Mouse (Mus musculus) small intestine, adult 2 months (tissue): ENCODE data around the gene Hspa4l. TPM values are rescaled to one million over a fixed set of nuclear protein-coding genes. Genes with fewer than 3 reads are reported as not detected.
"Not testable (repeated sequence)": the region's sequence is repeated elsewhere in the genome, so short reads cannot be mapped to it uniquely, and the experiment has no call there.

Experiments
- H3K27ac ChIP-seq: fragments of 200-500 bp; 2 replicates; pipeline ENCODE4 v1.5.1; 2012; ENCODE audit warnings: low read depth, low read length, control low read depth, inconsistent platforms; ENCODE audit not compliant: insufficient read depth
- H3K27me3 ChIP-seq: fragments of 200-500 bp; 2 replicates; pipeline ENCODE4 v1.6.1; 2012; ENCODE audit warnings: mild to moderate bottlenecking, moderate library complexity, low read length, inconsistent platforms; ENCODE audit not compliant: control insufficient read depth, insufficient read depth
- H3K36me3 ChIP-seq: fragments of 200-500 bp; 2 replicates; pipeline ENCODE4 v1.6.1; 2012; ENCODE audit warnings: mild to moderate bottlenecking, low read length, control low read depth, inconsistent platforms; ENCODE audit not compliant: control insufficient read depth, insufficient read depth
- H3K4me1 ChIP-seq: fragments of 200-500 bp; 2 replicates; pipeline ENCODE4 v1.6.1; 2012; ENCODE audit warnings: low read length, inconsistent platforms, mixed read lengths; ENCODE audit not compliant: control insufficient read depth, insufficient read depth, insufficient read length
- H3K4me3 ChIP-seq: fragments of 200-500 bp; 2 replicates; pipeline ENCODE4 v1.5.1; 2012; ENCODE audit warnings: low read depth, mild to moderate bottlenecking, control low read depth, inconsistent platforms, low read length, moderate library complexity
- CTCF ChIP-seq: fragments of 200-500 bp; IDR thresholded peaks from 2 replicates; pipeline ENCODE4 v1.5.1; 2012; ENCODE audit warnings: low read depth, mild to moderate bottlenecking, control low read depth, inconsistent platforms, low read length, moderate library complexity, mixed read lengths; ENCODE audit not compliant: insufficient replicate concordance, insufficient read length; ENCODE audit errors: extremely low read depth
- POLR2A ChIP-seq: fragments of 200-500 bp; IDR thresholded peaks from 2 replicates; pipeline ENCODE4 v1.6.1; 2012; ENCODE audit warnings: low read depth, mild to moderate bottlenecking, control low read depth, inconsistent platforms, low read length, moderate library complexity
- WGBS: fragments of 180-500 bp; shearing (Covaris S2); methylation state at CpG from one replicate; pipeline ENCODE4 v1.1.7; 2018; 5-methylcytosine and 5-hydroxymethylcytosine counted together
- polyA plus RNA-seq: library from polyadenylated mRNA; depleted of rRNA; stranded (reverse); fragments of >200 nt; gene quantifications from 2 replicates; pipeline ENCODE4 v1.2.3, GENCODE M21; 2012

Hspa4l gene
- polyA plus RNA-seq, 1 experiment = 10.6 TPM

DNA sequence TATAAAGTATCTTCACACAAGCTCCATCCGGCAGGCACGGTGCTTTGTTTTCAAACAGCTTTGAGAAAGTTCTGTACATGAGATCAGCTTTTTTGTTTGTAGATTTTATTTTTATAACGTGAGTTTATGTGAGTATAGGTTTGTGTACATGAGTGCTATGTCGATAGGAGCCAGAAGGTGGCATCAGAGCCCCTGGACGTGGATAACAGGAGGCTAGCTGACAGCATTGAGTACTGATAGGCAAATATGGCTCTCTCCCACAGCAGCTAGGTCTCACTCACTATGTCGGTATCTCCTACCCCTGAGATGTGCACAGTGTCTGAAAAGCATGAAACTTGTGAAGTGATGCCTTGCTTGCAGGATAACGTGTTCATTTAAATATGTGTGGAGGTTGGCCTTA, 54.2 kb downstream of the Hspa4l start:
- Histone ChIP-seq H3K27me3 (no peaks in the 10 kb centered on the region), H3K27ac (no peak overlapping the region), H3K4me3 (no peak overlapping the region), H3K36me3 (no peaks in the 10 kb centered on the region), H3K4me1 (no peaks in the 10 kb centered on the region; the same call in 1 of the 2 replicates)
- no peak for TF ChIP-seq POLR2A
- TF ChIP-seq CTCF = peak; percentile 67; the same call in 1 of the 2 replicates
- WGBS = 39% methylated on average over 7 of the region's 7 CpGs

DNA sequence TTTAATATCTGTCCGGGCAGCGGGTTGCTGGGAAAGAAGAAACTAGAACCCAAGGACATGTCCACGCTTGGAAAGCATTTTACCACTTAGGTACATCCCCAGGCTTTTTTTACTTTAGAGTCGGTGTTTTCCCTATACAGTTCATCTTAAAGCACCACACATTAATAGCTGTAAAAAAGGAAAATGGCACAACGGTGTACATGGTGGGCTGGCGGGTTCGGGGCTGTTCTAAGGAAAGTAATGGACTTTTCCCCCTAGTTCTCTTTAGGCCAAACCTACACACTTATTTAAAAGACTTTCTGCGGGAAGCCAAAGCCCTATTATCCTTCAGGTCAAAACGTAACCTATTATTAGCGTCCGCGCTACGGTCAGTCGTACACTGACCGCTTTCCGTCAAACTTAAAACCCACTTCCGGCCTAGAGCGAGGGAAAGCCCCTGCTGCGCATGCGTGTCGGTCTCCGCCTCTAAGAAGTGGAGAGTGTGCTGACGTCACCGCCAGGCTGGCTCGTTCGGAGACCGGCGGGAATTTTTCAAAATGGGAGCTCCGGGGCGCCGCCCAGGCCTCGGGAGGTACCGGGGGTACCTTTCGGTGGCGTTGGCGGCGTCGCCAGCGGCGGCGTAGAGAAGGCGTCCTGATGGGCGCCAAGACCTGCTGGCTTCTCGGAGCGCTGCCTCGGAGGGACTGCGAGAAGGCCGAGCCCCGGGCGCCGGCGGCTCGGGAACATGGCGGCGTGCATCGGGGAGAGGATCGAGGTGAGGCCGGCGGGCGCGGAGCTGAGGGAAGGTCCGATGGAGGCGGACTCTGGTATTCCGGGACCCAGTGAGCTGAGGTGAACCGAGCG, 55.5 kb downstream of the Hspa4l start, which contains the start of gene Plk4:
Gene Plk4, plus strand, starts transcription at position 490 of the 843 bp plus-strand sequence.
- no peaks in the 10 kb centered on the region for H3K27me3 ChIP-seq
- no peaks in the 10 kb centered on the region for H3K36me3 ChIP-seq
- peak within 1 kb of the TSS; percentile 82 for H3K4me3 ChIP-seq
- 0 out of 2 replicates have a peak within 1 kb of the TSS, but pooled peaks have one; percentile 5 for H3K27ac ChIP-seq
- 2% methylated on average over 66 of the region's 66 CpGs for WGBS
- H3K4me1 ChIP-seq = no peaks in the 10 kb centered on the region; the same call in 1 of the 2 replicates
- TF ChIP-seq POLR2A (peak; percentile 35; the same call in 1 of the 2 replicates), CTCF (no peak)

DNA sequence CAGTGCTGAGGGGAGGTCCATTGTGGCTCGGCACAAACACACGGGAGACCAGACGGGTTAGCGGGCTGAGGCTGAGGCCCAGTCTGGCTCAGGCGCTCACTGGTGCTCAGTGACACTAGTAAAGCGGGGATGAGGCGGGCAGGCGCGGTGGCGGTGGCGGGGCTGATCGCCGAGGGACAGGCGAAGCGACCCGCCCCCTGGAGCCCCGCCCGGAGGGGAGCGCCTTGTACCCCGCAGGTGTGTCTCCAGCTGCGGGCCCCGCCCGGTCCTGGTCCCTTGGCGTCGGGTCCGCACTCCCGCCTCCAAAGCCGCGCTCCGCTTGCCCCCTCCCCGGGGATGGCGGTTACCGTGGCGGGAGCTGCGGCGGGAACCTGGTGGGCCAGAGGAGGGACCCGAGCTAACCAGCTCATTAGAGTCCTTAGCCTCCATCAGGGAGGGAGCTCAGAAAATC, 56.1 kb downstream of the Hspa4l start:
- no peaks in the 10 kb centered on the region; the same call in 1 of the 2 replicates for H3K4me1 ChIP-seq
- H3K27me3 ChIP-seq = no peaks in the 10 kb centered on the region
- no peak for TF ChIP-seq POLR2A
- TF ChIP-seq CTCF = no peak
- H3K36me3 ChIP-seq = peaks cover 4% of the 10 kb centered on the region; the same call in 1 of the 2 replicates
- H3K4me3 ChIP-seq = peak overlapping the region; percentile 82
- H3K27ac ChIP-seq = 0 out of 2 replicates have a peak overlapping the region, but pooled peaks have one; percentile 5
- WGBS = under 1% methylated on average over 37 of the region's 37 CpGs

DNA sequence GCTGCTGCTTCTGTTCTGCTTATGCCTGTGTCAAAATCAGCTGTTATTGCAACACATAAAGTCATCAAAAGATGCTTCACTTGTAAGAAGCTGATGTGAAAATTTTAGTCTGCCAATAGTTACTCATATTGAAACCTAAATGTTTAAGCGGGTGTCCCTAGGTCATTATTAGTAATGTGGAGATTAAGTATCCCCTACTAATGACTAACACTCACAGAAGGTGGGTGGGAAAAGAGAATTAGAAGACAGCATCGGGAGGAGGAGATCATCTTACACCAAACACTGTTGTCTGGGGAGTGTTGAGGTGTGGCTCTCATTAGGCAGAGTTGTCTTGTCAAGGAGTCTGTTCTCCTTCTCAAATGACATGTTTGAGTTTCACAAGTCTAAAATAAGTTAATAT, 62.6 kb downstream of the Hspa4l start:
- Histone ChIP-seq H3K36me3 (peaks cover 24% of the 10 kb centered on the region), H3K27me3 (no peaks in the 10 kb centered on the region), H3K4me1 (no peaks in the 10 kb centered on the region), H3K4me3 (no peak overlapping the region), H3K27ac (no peak overlapping the region)
- 78% methylated on average over 2 of the region's 2 CpGs for WGBS
- TF ChIP-seq CTCF = no peak
- no peak for TF ChIP-seq POLR2A

DNA sequence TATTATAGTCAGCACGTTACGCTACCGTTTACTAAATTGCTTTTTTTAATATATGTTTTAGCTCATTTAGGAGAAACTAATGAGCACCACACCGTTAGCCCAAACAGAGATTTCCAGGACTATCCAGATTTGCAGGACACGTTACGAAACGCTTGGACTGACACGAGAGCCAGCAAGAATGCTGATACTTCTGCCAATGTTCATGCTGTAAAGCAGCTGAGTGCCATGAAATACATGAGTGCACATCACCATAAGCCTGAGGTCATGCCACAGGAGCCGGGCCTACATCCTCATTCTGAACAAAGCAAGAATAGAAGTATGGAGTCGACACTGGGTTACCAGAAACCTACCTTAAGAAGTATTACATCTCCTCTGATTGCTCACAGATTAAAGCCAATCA, 64.4 kb downstream of the Hspa4l start:
- H3K27ac ChIP-seq = no peak overlapping the region
- WGBS = 96% methylated on average over 10 of the region's 10 CpGs
- no peak for TF ChIP-seq CTCF
- no peak for TF ChIP-seq POLR2A
- H3K27me3 ChIP-seq = no peaks in the 10 kb centered on the region
- H3K4me1 ChIP-seq = no peaks in the 10 kb centered on the region
- peaks cover 32% of the 10 kb centered on the region for H3K36me3 ChIP-seq
- no peak overlapping the region for H3K4me3 ChIP-seq

- no peaks in the 10 kb centered on the region for H3K4me1 ChIP-seq
- H3K27ac ChIP-seq = no peak overlapping the region
- WGBS = 84% methylated on average over 2 of the region's 2 CpGs
- TF ChIP-seq POLR2A = no peak
- TF ChIP-seq CTCF = no peak
- no peaks in the 10 kb centered on the region for H3K27me3 ChIP-seq
- peaks cover 37% of the 10 kb centered on the region for H3K36me3 ChIP-seq
- H3K4me3 ChIP-seq = no peak overlapping the region
These were observed 65.6 kb downstream of the Hspa4l start for GRCm38 (mm10) chr3:40809894-40810293.

GRCm38 (mm10) chr3:40813275-40813674, 69.0 kb downstream of the Hspa4l start:
- no peaks in the 10 kb centered on the region for H3K27me3 ChIP-seq
- no peaks in the 10 kb centered on the region for H3K4me1 ChIP-seq
- TF ChIP-seq POLR2A (no peak), CTCF (no peak)
- peaks cover 41% of the 10 kb centered on the region for H3K36me3 ChIP-seq
- WGBS = 95% methylated on average over 2 of the region's 2 CpGs
- H3K27ac ChIP-seq = no peak overlapping the region
- no peak overlapping the region for H3K4me3 ChIP-seq

- 47% methylated on average over 5 of the region's 6 CpGs for WGBS
- Histone ChIP-seq H3K4me3 (peak overlapping the region; percentile 41), H3K27ac (peak overlapping the region; percentile 73)
- H3K4me1 ChIP-seq, H3K27me3 ChIP-seq, H3K36me3 ChIP-seq: not testable (repeated sequence)
These were observed 101.2 kb downstream of the Hspa4l start for GRCm38 (mm10) chr3:40845521-40845920.
